Comparison of ENCODE assay signal across 8 mouse cellular contexts in genomic region chr2:147454362-147455257, GRCm38 (mm10).
A peak's percentile ranks its signal among the peaks of the same experiment; 100 is the strongest.
DNase-seq lines count a peak whose midpoint lies in the region; ATAC-seq and TF ChIP-seq lines count a peak whose summit lies in the region.

No protein-coding gene starts in this region.

- peak overlapping the region; percentile 5; the same call in 1 of the 2 replicates for H3K4me2 ChIP-seq in hindbrain, embryonic 11.5 days (replicated peaks; ENCODE audit: low read depth, low read length)

- no peak overlapping the region for H3K9ac ChIP-seq in hindbrain, embryonic 11.5 days (ENCODE audit: low read depth, low read length)

- no peak for TF ChIP-seq CTCF in thymus, adult 2 months (IDR thresholded peaks at IDR 0.05; ENCODE audit: borderline replicate concordance, control insufficient read depth, extremely low read depth, insufficient read depth, low read length, poor library complexity)

- 38% methylated on average over 18 of the region's 18 CpGs for WGBS in hindbrain, embryonic 11.5 days
- WGBS in thymus, adult 2 months = 54% methylated on average over 18 of the region's 18 CpGs

- ATAC-seq in cerebellum, adult (ENCODE audit: insufficient number of reproducible peaks, low FRiP score, low TSS enrichment) = peak; percentile 67
- peak; percentile 92 for ATAC-seq in hindbrain, embryonic 11.5 days (ENCODE audit: low FRiP score)

- H3K4me1 ChIP-seq in hindbrain, embryonic 11.5 days (replicated peaks; ENCODE audit: control insufficient read depth, insufficient read depth, low read length) = no peaks in the 10 kb centered on the region
- no peaks in the 10 kb centered on the region for H3K4me1 ChIP-seq in thymus, adult 2 months (replicated peaks; ENCODE audit: control insufficient read depth, insufficient read depth, low read length)

- no peaks in the 10 kb centered on the region for H3K27me3 ChIP-seq in hindbrain, embryonic 11.5 days (ENCODE audit: control insufficient read depth, insufficient read depth, low read length)
- no peaks in the 10 kb centered on the region for H3K27me3 ChIP-seq in thymus, adult 2 months (ENCODE audit: control insufficient read depth, insufficient read depth, low read length)

- H3K27ac ChIP-seq in hindbrain, embryonic 11.5 days (ENCODE audit: low read depth, low read length) = no peak overlapping the region
- H3K27ac ChIP-seq in thymus, adult 2 months (ENCODE audit: control insufficient read depth, insufficient read depth, low read length) = no peak overlapping the region

- no peak for TF ChIP-seq POLR2A in thymus, adult 2 months (IDR thresholded peaks at IDR 0.05; ENCODE audit: control insufficient read depth, extremely low read depth, insufficient read depth, low read length, poor library complexity)

- H3K9me3 ChIP-seq in hindbrain, embryonic 11.5 days (ENCODE audit: control insufficient read depth, low read length) = no peaks in the 10 kb centered on the region

- no peak overlapping the region for H3K4me3 ChIP-seq in hindbrain, embryonic 11.5 days (ENCODE audit: low read depth, low read length)
- no peak overlapping the region for H3K4me3 ChIP-seq in thymus, adult 2 months (ENCODE audit: control insufficient read depth, insufficient read depth, low read length)

- DNase-seq in cerebellum, adult 9-11 months = no peak
- peak; percentile 60 for DNase-seq in hindbrain, embryonic 11.5 days (ENCODE audit: low spot score)
- peak; percentile 81 for DNase-seq in lung, postnatal 10 days
- peak; percentile 17 for DNase-seq in retina, postnatal 1 day
- no peak for DNase-seq in gastrocnemius, adult 8-10 months (ENCODE audit: low spot score in 2 of 2)
- no peak for DNase-seq in thymus, adult 2 months
- no peak for DNase-seq in kidney, adult 9 months

- no peaks in the 10 kb centered on the region for H3K36me3 ChIP-seq in hindbrain, embryonic 11.5 days (ENCODE audit: control insufficient read depth, insufficient read depth, low read length)
- H3K36me3 ChIP-seq in thymus, adult 2 months (ENCODE audit: control insufficient read depth, insufficient read depth, low read length) = no peaks in the 10 kb centered on the region

Comparison
In these comparisons a context has a peak if more than half of its experiments do, and no peak if none do; other contexts are left out.
1. DNase-seq: peak in hindbrain, embryonic 11.5 days (single experiment), lung, postnatal 10 days (single experiment) and retina, postnatal 1 day (single experiment); none in cerebellum, adult 9-11 months (single experiment), gastrocnemius, adult 8-10 months (0 of 2), thymus, adult 2 months (single experiment) and kidney, adult 9 months (single experiment).